Mouse (Mus musculus) cerebellum, adult 2 months (tissue): ENCODE results near the gene Ppm1e.

Experiments used
- CTCF ChIP-seq: fragments of 200-500 bp; IDR thresholded peaks from 2 replicates; pipeline ENCODE4 v1.5.1; 2011; ENCODE audit warnings: low read depth, mild to moderate bottlenecking, control low read depth, low read length, moderate library complexity, borderline replicate concordance; ENCODE audit not compliant: insufficient read depth
- POLR2A ChIP-seq: fragments of 200-500 bp; IDR thresholded peaks from 2 replicates; pipeline ENCODE4 v1.6.1; 2011; ENCODE audit warnings: low read length, control low read depth, borderline replicate concordance; ENCODE audit not compliant: insufficient read depth

DNA sequence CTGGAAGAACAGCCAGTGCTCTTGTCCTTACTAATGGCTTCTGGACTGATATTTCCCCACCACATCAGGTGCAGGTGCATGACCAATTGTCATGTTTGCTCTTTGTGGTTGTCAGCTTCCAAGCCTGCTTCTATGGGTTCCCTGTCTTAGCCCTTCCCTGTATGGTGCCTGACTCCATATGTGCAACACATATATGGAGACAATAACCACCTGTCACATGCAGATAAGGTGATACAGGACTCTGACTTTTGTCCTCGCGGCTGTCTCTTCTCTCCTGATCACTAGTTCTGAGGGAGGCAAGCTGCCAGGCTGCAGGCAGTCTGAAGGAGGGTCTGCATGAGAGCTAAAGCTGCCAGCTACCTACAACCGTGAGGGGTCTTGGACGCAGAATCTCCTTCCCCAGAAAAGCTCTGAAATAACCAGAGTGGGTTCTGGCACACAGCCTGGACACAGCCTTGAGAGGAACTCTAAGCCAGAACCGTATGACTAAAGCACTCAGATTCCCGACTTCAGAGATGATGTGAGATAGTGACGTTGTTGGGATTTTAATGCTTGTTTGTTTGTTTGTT lies 76.8 kb downstream of the Ppm1e start:
- no peak for TF ChIP-seq POLR2A
- no peak for TF ChIP-seq CTCF
